Mouse (Mus musculus) frontal cortex, adult 2 months (tissue): ENCODE data around the gene C330021F23Rik. TPM values are rescaled to one million over a fixed set of nuclear protein-coding genes. Genes with fewer than 3 reads are reported as not detected.

ENCODE experiments used
- polyA plus RNA-seq: library from polyadenylated mRNA; depleted of rRNA; stranded (reverse); fragments of >200 nt; gene quantifications from 2 replicates; pipeline ENCODE4 v1.2.3, GENCODE M21; 2012; rRNA removed

The C330021F23Rik gene
- polyA plus RNA-seq, 1 experiment, result 0.56 TPM

Other genes with a start within 250 kb of the C330021F23Rik start
- gene A430078G23Rik, start 214.6 kb upstream of the C330021F23Rik start, polyA plus RNA-seq, result 0.46 and 0.52 TPM in 2 replicates
- gene Arhgef18, start 175.0 kb upstream of the C330021F23Rik start, polyA plus RNA-seq, result 29.1 and 33.8 TPM in 2 replicates
- 1.6 and 2.0 TPM in 2 replicates for gene Pex11g, start 100.3 kb upstream of the C330021F23Rik start, polyA plus RNA-seq
- gene Tex45, start 97.1 kb upstream of the C330021F23Rik start, polyA plus RNA-seq, result 0.19 and 0.28 TPM in 2 replicates
- gene Zfp358, start 74.9 kb upstream of the C330021F23Rik start, polyA plus RNA-seq, result 48.5 and 50.2 TPM in 2 replicates
- gene Mcoln1, start 67.5 kb upstream of the C330021F23Rik start, polyA plus RNA-seq, result 215 and 230 TPM in 2 replicates
- 65.5 and 79.6 TPM in 2 replicates for gene Pnpla6, start 52.6 kb upstream of the C330021F23Rik start, polyA plus RNA-seq
- 31.7 and 32.7 TPM in 2 replicates for gene Camsap3, start 19.3 kb downstream of the C330021F23Rik start, polyA plus RNA-seq
- gene Xab2, start 53.3 kb downstream of the C330021F23Rik start, polyA plus RNA-seq, result 56.1 and 56.4 TPM in 2 replicates
- 66.2 and 68.9 TPM in 2 replicates for gene Pet100, start 53.6 kb downstream of the C330021F23Rik start, polyA plus RNA-seq
- gene Pcp2, start 57.6 kb downstream of the C330021F23Rik start, polyA plus RNA-seq, result 1.5 and 2.2 TPM in 2 replicates
- gene Stxbp2, start 63.0 kb downstream of the C330021F23Rik start, polyA plus RNA-seq, result 292 and 302 TPM in 2 replicates
- gene Retn, start 87.8 kb downstream of the C330021F23Rik start, polyA plus RNA-seq, result 3.1 and 3.7 TPM in 2 replicates
- 0.23 and 0.24 TPM in 2 replicates for gene Mcemp1, start 97.8 kb downstream of the C330021F23Rik start, polyA plus RNA-seq
- gene Fcor, start 104.4 kb downstream of the C330021F23Rik start, polyA plus RNA-seq, result 17.4 and 17.6 TPM in 2 replicates
- 36.2 and 37.3 TPM in 2 replicates for gene Trappc5, start 108.3 kb downstream of the C330021F23Rik start, polyA plus RNA-seq
- 0.10 TPM in 1 of 2 replicates, not detected in the other for gene Fcer2a, start 126.2 kb downstream of the C330021F23Rik start, polyA plus RNA-seq
- 0.13 and 0.20 TPM in 2 replicates for gene Clec4g, start 152.7 kb downstream of the C330021F23Rik start, polyA plus RNA-seq
- 0.54 TPM in 1 of 2 replicates, not detected in the other for gene Cd209a, start 181.0 kb downstream of the C330021F23Rik start, polyA plus RNA-seq